Mouse (Mus musculus) kidney, embryonic 16.5 days (tissue): ENCODE data around the gene Spag8. TPM values are rescaled to one million over a fixed set of nuclear protein-coding genes. Genes with fewer than 3 reads are reported as not detected.

Experiments used
- ATAC-seq: fragments of 200-750 bp; cut with Nextera tagmentation; 2 replicates; pipeline ENCODE4 v1.8.0; 2017; ENCODE audit warnings: moderate TSS enrichment; ENCODE audit not compliant: low FRiP score, low TSS enrichment
- H3K27ac ChIP-seq: fragments of 300-500 bp; sonication (generic); 2 replicates; pipeline ENCODE4 v1.5.1; 2014; ENCODE audit warnings: low read length
- H3K27me3 ChIP-seq: fragments of 300-500 bp; sonication (generic); 2 replicates; pipeline ENCODE4 v1.6.1; 2014; ENCODE audit warnings: low read length, control low read depth, mixed read lengths; ENCODE audit not compliant: insufficient read depth
- H3K36me3 ChIP-seq: fragments of 300-500 bp; sonication (generic); 2 replicates; pipeline ENCODE4 v1.6.1; 2014; ENCODE audit warnings: low read length, control low read depth, mixed read lengths; ENCODE audit not compliant: insufficient read depth
- H3K4me1 ChIP-seq: fragments of 300-500 bp; sonication (generic); 2 replicates; pipeline ENCODE4 v1.6.1; 2014; ENCODE audit warnings: low read length, control low read depth, mixed read lengths; ENCODE audit not compliant: insufficient read depth
- H3K4me2 ChIP-seq: fragments of 300-500 bp; sonication (generic); replicated peaks from 2 replicates; pipeline ENCODE4 v1.6.1; 2014; ENCODE audit warnings: low read depth, low read length
- H3K4me3 ChIP-seq: fragments of 300-500 bp; sonication (generic); 2 replicates; pipeline ENCODE4 v1.5.1; 2014; ENCODE audit warnings: mild to moderate bottlenecking, low read length
- H3K9ac ChIP-seq: fragments of 300-500 bp; sonication (generic); replicated peaks from 2 replicates; pipeline ENCODE4 v1.6.1; 2014; ENCODE audit warnings: low read length
- H3K9me3 ChIP-seq: fragments of 300-500 bp; sonication (generic); 2 replicates; pipeline ENCODE4 v1.6.1; 2016; ENCODE audit warnings: low read length, control low read depth
- WGBS: fragments of 180-500 bp; shearing (Covaris S2); extraction: QIAGEN DNeasy Blood & Tissue Kit; methylation state at CpG from one replicate; pipeline ENCODE4 v1.1.7; 2014; 5-methylcytosine and 5-hydroxymethylcytosine counted together
- polyA plus RNA-seq: library from polyadenylated mRNA; unstranded; fragments of >200 nt; fragmentation: Nextera tagmentation; extraction: Ambion mirVana; gene quantifications from 2 replicates; pipeline ENCODE4 v1.2.1, GENCODE M21; 2015

Gene Spag8
- polyA plus RNA-seq, 1 experiment from 2014 or later = 1.4 TPM

GRCm38 (mm10) chr4:43656339-43657109 lies 3.1 kb upstream of the Spag8 start, which contains the start of gene Hint2:
Hint2 (minus strand) TSS chr4:43656466.
- WGBS = under 1% methylated on average over 34 of the region's 34 CpGs
- Histone ChIP-seq H3K4me3 (peak within 1 kb of the TSS; percentile 81), H3K27me3 (0 out of 2 replicates have a peak, but pooled peaks cover 7% of the 10 kb centered on the region), H3K36me3 (no peaks in the 10 kb centered on the region), H3K4me1 (peaks cover 17% of the 10 kb centered on the region), H3K27ac (peak within 1 kb of the TSS; percentile 94), H3K9ac (peak within 1 kb of the TSS; percentile 92), H3K4me2 (peak within 1 kb of the TSS; percentile 69), H3K9me3 (no peaks in the 10 kb centered on the region)
- ATAC-seq = peak; percentile 96

- Histone ChIP-seq H3K27ac (peak overlapping the region; percentile 94), H3K4me3 (peak overlapping the region; percentile 81)
- 5% methylated on average over 34 of the region's 34 CpGs for WGBS
These were observed 2.4 kb upstream of the Spag8 start for GRCm38 (mm10) chr4:43655656-43656338.

GRCm38 (mm10) chr4:43652726-43653125 lies 668 bp downstream of the Spag8 start:
- H3K36me3 ChIP-seq = peaks cover 12% of the 10 kb centered on the region; the same call in 1 of the 2 replicates
- H3K4me2 ChIP-seq = no peak overlapping the region
- no peak overlapping the region for H3K4me3 ChIP-seq
- H3K9ac ChIP-seq = no peak overlapping the region
- H3K27me3 ChIP-seq = no peaks in the 10 kb centered on the region
- H3K9me3 ChIP-seq = peaks cover 8% of the 10 kb centered on the region
- no peak for ATAC-seq
- H3K27ac ChIP-seq = no peak overlapping the region
- peaks cover 17% of the 10 kb centered on the region for H3K4me1 ChIP-seq
- WGBS = 84% methylated on average over 4 of the region's 4 CpGs

More at GRCm38 (mm10) chr4:43655656-43656338, 2.4 kb upstream of the Spag8 start:
- H3K4me1 ChIP-seq = peaks cover 17% of the 10 kb centered on the region
- no peaks in the 10 kb centered on the region for H3K9me3 ChIP-seq
- peak; percentile 40; the same call in 1 of the 2 replicates for ATAC-seq
- no peaks in the 10 kb centered on the region for H3K36me3 ChIP-seq
- H3K27me3 ChIP-seq = 0 out of 2 replicates have a peak, but pooled peaks cover 6% of the 10 kb centered on the region
- peak overlapping the region; percentile 69 for H3K4me2 ChIP-seq
- peak overlapping the region; percentile 92 for H3K9ac ChIP-seq

- no peak overlapping the region for H3K9ac ChIP-seq
- 94% methylated on average over 3 of the region's 3 CpGs for WGBS
- H3K4me2 ChIP-seq = no peak overlapping the region
- H3K4me1 ChIP-seq = peaks cover 10% of the 10 kb centered on the region; the same call in 1 of the 2 replicates
- ATAC-seq = no peak
- H3K36me3 ChIP-seq = peaks cover 12% of the 10 kb centered on the region; the same call in 1 of the 2 replicates
- H3K27me3 ChIP-seq = no peaks in the 10 kb centered on the region
- H3K27ac ChIP-seq = no peak overlapping the region
- H3K4me3 ChIP-seq = no peak overlapping the region
- H3K9me3 ChIP-seq = peaks cover 8% of the 10 kb centered on the region
These were observed 3.6 kb downstream of the Spag8 start for GRCm38 (mm10) chr4:43649783-43650182.

DNA sequence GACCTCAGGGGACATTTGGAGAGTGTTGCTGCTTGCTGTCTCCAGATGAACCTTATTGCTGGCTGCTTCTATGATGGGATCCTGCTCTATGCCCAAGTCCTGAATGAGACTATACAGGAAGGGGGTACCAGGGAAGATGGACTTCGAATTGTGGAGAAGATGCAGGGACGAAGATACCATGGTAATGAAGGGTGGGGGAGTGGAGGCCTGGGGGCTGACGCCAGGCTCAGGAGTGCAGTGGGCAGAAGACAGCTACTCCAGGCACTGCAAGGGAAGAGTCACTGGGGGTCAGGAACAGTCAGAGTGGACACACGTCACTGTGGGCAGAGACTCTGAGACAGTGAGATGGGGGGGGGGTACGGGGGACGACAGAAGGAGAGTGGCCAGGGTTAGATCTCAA lies 12.9 kb downstream of the Spag8 start:
- H3K36me3 ChIP-seq = no peaks in the 10 kb centered on the region
- H3K4me1 ChIP-seq = no peaks in the 10 kb centered on the region
- no peak overlapping the region for H3K9ac ChIP-seq
- H3K4me2 ChIP-seq = no peak overlapping the region
- no peak for ATAC-seq
- no peaks in the 10 kb centered on the region for H3K9me3 ChIP-seq
- H3K27me3 ChIP-seq = no peaks in the 10 kb centered on the region
- H3K27ac ChIP-seq = no peak overlapping the region
- H3K4me3 ChIP-seq = no peak overlapping the region
- 86% methylated on average over 6 of the region's 6 CpGs for WGBS

- no peaks in the 10 kb centered on the region for H3K27me3 ChIP-seq
- no peaks in the 10 kb centered on the region for H3K36me3 ChIP-seq
- no peak overlapping the region for H3K4me3 ChIP-seq
- WGBS = 70% methylated on average over 9 of the region's 9 CpGs
- H3K4me2 ChIP-seq = no peak overlapping the region
- no peak for ATAC-seq
- no peaks in the 10 kb centered on the region for H3K9me3 ChIP-seq
- H3K9ac ChIP-seq = no peak overlapping the region
- H3K4me1 ChIP-seq = no peaks in the 10 kb centered on the region
- H3K27ac ChIP-seq = no peak overlapping the region
These were observed 13.3 kb downstream of the Spag8 start for GRCm38 (mm10) chr4:43640076-43640475.

GRCm38 (mm10) chr4:43636751-43637150 lies 16.6 kb downstream of the Spag8 start:
- WGBS = 74% methylated on average over 6 of the region's 6 CpGs
- H3K27ac ChIP-seq = no peak overlapping the region
- H3K4me2 ChIP-seq = no peak overlapping the region
- H3K9me3 ChIP-seq = no peaks in the 10 kb centered on the region
- no peak overlapping the region for H3K9ac ChIP-seq
- H3K4me3 ChIP-seq = no peak overlapping the region
- H3K27me3 ChIP-seq = no peaks in the 10 kb centered on the region
- no peak for ATAC-seq
- H3K36me3 ChIP-seq = no peaks in the 10 kb centered on the region
- peaks cover 12% of the 10 kb centered on the region for H3K4me1 ChIP-seq

- Histone ChIP-seq H3K27me3 (no peaks in the 10 kb centered on the region), H3K4me2 (no peak overlapping the region), H3K36me3 (no peaks in the 10 kb centered on the region), H3K4me1 (peaks cover 22% of the 10 kb centered on the region), H3K4me3 (no peak overlapping the region), H3K9me3 (no peaks in the 10 kb centered on the region), H3K9ac (no peak overlapping the region), H3K27ac (no peak overlapping the region)
- ATAC-seq = no peak
- 80% methylated on average over 7 of the region's 7 CpGs for WGBS
These were observed 18.6 kb downstream of the Spag8 start for GRCm38 (mm10) chr4:43634621-43635374.

DNA sequence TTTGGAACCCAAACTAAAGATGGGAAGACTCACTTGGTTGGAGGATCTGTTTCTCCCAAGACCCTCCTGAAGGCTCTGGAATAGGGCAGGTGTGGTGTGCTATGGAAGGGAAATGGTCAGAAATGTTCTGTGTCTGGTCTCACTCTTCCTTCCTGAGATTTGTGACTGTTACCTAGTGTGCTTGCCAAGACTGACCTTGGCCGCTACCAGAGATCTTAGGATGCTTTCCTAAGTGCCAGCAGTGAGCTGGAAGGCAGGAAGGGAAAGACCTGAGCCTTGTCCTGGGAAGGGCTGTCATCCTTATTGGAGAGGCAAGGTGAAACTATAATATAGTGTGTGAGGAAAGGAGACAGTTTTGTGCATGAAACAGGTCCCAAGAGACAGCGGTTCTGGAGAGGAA lies 19.7 kb downstream of the Spag8 start:
- Histone ChIP-seq H3K4me2 (no peak overlapping the region), H3K27ac (no peak overlapping the region), H3K9me3 (no peaks in the 10 kb centered on the region), H3K27me3 (no peaks in the 10 kb centered on the region), H3K4me1 (peaks cover 22% of the 10 kb centered on the region), H3K9ac (no peak overlapping the region), H3K36me3 (no peaks in the 10 kb centered on the region), H3K4me3 (no peak overlapping the region)
- 94% methylated on average over 2 of the region's 2 CpGs for WGBS
- ATAC-seq = no peak
